Mouse (Mus musculus): ENCODE results near the gene Eprs. TPM values are rescaled to one million over a fixed set of nuclear protein-coding genes. Genes with fewer than 3 reads are reported as not detected.
A peak's percentile ranks its signal among the peaks of the same experiment; 100 is the strongest.

Eprs gene
- total RNA-seq, 2 experiments from 2014 or later = 34.2 to 40.1 TPM

DNA sequence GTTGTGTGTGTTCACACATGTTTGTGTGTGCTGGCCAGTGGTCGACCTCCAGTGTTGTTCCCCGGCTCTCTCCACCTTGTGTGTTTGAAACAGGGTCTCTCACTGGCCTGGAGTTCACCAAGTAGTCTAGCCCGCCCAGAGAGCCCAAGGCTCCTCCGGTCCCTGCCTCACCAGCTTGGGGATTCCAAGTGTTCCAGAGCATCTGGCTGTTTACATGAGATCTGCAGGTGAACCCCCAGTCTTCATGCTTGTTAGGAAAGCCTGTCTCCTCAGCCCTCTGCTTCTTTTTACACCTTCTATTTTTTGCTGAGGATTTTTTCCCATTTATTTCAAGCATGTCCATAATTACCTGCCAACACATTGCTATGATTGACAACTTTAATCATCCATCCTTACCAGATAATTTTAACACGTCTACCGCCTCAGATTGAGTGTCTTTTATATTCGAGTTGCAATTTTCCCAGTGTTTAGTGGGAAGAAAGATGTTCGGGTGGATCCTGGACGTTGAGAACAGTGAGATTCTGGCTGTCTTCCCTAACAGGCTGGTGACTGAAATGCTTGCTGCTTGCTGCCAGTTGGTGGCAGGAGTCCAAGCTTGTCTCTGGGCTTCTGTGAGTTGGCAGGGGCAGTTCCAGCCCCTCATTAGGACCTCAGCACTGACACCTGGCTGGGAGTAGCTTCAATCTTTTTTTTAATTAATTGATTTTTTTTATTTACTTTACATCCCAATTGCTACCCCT is 76.2 kb downstream of the Eprs start:
- ATAC-seq (replicated peaks; ENCODE audit: low FRiP score, poor library complexity, severe bottlenecking) = no peak

DNA sequence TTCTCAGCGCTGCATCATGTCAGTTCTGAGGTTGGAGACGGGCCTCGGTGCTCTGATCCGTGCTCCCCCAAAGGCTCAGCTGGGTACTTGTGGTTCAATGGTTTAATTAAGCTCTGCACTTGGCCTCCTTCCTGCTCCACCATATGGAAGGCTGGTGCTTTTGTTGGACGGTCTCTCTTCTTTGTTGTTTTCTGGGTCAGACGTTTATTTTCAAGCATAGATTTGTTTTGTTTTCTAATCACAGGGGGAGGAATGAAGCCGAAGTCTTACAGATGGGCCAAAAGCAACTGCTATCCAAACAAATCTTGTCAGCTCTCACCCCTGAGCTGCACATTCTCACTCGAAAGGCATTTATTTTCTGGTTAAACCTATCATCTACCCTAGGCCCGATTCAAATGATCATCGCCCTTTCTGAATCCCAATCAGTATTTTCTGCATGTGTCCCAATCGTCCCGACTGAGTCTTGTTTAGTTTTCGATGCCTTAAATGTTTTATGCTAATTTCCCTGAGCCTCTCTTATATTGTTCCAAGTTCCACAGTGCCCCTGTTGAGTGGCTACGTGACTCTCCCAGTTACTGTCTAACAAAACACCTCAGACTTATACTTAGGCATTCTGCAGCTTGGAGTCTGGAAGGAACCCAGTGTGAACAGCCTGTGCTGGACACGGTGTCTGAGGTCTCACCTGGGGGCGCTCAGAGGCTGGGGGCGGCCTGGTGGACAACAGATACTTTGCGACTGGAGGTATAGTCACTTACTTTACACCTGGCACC is 79.0 kb downstream of the Eprs start:
- no peak for ATAC-seq (replicated peaks; ENCODE audit: low FRiP score, poor library complexity, severe bottlenecking)

DNA sequence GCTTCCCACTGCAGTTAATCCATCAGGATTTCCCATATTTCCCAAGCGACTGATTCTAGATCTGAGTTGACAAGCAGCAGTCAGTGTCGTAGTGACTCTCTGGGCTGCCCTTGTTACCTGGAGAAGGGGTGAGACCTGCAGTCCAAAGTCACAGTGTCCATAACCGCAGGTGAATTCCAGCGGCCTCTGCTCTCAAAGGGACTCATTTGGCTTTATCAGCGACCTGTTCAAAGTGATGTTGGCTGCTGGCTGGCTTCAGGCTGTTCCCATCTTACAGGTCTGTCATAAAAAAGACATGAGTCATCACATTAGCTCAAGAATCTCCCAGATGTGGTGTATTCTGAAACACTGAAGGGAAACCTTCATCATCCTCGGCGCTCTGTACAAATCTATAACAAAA is 86.1 kb downstream of the Eprs start:
- no peak for ATAC-seq (replicated peaks; ENCODE audit: low FRiP score, poor library complexity, severe bottlenecking)

DNA sequence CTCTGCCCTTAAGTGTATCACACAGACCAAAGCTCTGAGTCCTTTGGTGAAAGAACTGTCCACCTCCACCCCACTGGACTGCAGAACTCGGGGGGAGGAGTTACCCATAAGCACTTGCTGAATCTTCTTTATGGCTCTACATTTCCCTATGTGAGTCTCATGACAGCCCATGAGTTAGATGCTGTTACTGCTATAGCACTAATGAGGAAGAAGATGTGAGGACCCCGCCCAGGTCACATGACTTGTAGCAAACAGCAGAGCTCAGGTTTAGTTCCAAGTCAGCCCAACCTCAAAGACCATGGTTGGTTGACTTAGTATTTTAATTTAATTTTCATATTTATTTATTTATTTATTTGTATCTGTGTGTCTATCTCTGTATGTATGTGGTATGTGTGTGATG is 86.9 kb downstream of the Eprs start:
- ATAC-seq (replicated peaks; ENCODE audit: low FRiP score, poor library complexity, severe bottlenecking) = no peak

DNA sequence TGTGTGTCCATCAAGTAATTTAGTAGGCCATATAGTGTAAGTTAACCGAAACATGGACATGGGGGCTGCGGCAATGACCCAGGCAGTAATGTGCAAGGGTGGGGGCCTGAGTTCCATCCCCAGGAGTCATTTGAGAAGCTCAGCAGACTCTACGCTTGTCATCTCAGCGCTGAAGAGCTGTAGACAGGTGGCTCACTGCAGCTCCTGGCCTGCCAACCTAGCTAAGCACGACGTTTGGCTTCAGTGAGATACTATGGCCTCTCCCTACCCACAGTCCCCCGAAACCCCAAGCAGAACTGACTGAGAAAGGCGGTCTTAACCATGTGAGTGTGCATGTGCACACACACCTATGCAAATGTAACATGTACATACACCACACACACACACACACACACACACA is 88.2 kb downstream of the Eprs start:
- ATAC-seq (replicated peaks; ENCODE audit: low FRiP score, poor library complexity, severe bottlenecking) = no peak

DNA sequence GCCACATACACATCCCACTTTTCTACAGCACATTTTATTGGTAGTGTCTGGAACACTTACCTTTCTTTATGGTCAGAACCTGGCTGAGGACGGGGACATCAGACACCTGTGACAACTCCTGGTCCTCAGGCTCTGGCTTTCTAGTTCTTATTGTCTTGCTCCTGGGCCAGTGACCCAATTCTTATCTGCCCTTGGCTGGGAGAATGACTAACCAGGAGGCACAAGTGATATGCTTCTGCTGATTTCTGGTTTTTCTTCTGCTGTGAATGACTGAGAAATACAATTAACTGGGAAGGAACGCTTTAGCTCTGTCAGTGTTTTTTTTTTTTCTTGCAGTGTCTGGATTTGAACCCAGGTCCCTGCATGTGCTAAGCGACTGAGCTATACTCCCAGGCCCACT is 88.7 kb downstream of the Eprs start:
- ATAC-seq (replicated peaks; ENCODE audit: low FRiP score, poor library complexity, severe bottlenecking) = no peak

DNA sequence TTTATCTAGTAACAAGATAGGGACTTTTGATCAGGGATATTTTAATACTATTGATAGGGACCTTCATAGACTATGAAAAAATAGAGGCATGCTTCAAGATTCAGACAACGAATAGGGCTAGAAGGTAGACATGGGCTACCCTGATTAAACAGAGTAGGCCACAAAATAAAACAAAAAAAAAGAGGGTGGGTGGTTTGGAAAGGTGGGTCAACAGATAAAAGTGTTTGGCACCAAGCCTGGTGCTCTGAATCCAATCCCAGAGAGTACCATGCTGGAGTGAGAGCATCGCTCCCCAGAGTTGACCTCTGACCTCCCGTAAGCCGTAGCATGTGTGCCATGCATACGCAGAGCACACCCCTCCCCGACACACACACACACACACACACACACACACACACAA is 89.6 kb downstream of the Eprs start:
- ATAC-seq (replicated peaks; ENCODE audit: low FRiP score, poor library complexity, severe bottlenecking) = no peak

DNA sequence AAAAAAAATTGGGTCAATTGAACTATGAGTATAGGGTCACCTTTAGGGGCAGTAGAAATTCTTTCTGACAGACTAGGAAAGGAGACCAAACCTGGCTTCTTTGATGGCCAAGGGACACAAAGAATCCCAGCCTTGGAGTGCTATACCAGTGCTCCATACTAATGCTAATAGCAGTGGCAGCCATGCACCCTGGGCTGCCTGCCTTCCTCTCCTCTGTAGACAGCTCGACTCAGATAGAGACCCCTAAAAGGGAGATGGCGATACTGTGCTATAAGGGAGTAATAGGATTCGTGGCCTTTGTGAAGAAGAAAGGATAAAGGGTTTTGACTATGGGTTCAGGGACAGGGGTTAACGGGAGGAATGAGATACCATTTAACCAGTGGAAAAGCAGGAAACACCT is 91.3 kb downstream of the Eprs start:
- ATAC-seq (replicated peaks; ENCODE audit: low FRiP score, poor library complexity, severe bottlenecking) = peak; percentile 6; the same call in 1 of the 2 replicates

DNA sequence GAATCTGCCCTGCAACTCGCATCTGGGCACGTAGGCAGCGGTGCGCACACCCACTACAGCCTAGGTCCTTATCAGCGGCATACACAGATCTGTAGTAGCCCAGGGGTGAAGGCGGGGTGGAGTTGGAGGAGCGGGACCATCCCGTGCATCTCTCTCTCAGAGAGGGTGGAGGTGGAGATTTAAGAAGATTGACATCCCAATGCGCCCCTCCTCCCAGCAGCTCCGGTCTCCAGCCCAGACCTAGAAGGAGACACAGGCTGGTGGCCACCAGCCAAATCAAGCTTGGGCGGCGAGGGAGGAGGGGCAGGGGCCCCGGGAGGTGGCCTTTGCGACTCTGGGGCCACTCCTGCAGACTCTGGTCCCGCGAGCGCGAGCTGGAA is 91.7 kb downstream of the Eprs start, which contains the start of gene Slc30a10:
TSS of gene Slc30a10 (plus strand) at position 274 of the 380 bp plus-strand sequence.
- ATAC-seq (replicated peaks; ENCODE audit: low FRiP score, poor library complexity, severe bottlenecking) = peak; percentile 92

DNA sequence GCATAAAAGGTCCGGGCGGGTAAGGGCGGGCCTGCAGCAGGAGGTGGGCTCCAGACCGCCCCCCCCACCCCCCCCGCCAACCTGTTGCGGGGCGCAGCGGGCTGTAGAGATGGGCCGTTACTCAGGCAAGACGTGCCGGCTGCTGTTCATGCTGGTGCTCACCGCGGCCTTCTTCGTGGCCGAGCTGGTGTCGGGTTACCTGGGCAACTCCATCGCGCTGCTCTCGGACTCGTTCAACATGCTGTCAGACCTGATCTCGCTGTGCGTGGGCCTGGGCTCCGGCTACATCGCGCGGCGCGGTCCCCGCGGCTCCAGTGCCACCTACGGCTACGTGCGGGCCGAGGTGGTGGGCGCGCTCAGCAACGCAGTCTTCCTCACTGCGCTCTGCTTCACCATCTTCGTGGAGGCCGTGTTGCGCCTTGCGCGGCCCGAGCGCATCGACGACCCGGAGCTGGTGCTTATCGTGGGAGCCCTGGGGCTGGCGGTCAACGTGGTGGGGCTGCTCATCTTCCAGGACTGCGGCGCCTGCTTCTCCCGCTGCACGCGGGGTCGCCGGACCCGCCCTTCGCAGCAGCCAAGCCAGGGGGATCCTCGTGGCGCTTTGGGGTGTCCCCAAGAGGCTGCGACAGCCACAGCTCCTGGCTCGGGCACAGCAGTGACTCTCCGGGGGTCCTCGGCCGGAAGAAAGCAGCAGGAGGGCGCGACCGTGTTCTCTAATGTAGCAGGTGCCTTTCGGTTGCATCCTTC is 92.3 kb downstream of the Eprs start:
- ATAC-seq (replicated peaks; ENCODE audit: low FRiP score, poor library complexity, severe bottlenecking) = peak; percentile 33

DNA sequence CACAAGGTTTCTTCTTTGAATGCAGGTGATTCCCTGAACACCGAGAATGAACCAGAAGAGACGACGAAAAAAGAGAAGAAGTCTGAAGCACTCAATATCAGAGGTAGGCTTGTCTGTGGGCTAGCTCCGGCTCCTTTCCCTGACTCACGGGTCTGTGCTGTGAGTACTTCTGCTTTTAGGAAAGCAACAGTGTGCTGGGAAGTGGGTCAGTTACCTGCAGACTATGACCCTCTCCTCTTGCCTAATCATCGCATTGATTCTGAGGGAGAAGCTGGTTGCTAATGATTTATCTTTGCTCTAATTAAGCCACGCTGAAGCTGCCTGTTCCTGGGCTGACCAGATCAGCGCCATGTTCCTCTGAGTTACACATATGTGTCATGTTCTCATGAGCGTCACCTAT is 93.5 kb downstream of the Eprs start:
- no peak for ATAC-seq (replicated peaks; ENCODE audit: low FRiP score, poor library complexity, severe bottlenecking)

DNA sequence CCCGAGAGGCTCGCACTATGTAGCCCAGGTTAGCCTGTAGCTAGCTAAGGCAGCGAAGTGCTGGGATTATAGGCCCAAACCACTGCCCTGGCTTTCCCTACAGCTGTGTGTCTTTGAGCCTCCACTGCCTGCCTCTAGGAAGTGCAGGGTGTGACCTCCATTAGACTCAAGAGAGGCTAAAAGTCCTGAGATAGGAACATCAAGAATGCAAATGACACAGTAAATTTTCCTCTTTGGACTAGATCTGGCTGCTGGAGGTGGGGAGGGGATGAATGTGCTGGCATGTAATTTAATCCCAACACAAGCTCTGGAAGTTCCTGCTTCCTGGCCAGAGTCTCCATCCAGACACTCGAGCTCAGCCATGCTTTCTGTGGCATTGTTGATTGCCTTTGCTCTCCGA is 97.3 kb downstream of the Eprs start:
- ATAC-seq (replicated peaks; ENCODE audit: low FRiP score, poor library complexity, severe bottlenecking) = no peak

DNA sequence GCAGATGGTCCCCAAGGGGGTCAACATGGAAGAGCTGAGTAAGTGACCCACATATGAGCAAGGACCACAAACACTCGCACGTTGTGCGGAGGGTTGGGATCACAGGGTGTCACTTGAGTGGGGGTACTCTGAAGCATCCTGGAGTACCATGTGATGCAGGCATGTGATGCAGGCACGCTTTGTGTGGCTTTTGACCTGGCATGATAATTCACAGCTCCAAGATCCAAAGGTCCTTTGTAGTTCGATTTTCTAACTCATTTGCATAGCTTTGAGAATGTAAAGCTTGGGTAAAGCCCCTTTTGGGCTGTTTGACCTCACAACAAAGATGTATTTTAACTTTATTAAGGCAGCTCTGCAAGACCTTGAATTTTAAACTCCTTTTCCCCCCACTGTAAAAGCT is 100.0 kb downstream of the Eprs start:
- no peak for ATAC-seq (replicated peaks; ENCODE audit: low FRiP score, poor library complexity, severe bottlenecking)

DNA sequence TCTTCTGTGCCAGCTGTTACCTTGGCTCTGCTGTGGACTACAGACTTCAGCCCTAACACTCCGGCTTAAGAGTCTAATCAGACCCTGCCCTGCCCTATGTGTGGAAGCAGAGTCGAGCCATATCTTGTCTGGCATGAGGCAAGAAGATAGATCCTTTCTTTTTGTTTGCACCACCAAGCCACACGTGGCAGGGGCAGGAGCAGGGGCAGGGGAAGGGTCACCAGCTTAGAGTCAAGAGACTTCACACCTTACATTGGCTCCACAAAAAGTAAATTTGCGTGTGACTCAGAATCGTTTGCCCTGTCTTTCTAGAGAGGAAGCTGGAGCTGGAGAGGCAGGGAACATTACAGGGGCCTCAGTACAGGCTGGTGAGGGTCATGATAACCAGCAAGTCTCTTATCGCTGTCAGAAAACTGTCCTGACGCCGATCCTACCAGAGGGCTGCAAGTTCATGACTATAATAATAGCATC is 106.7 kb downstream of the Eprs start:
- peak; percentile 64 for ATAC-seq (replicated peaks; ENCODE audit: low FRiP score, poor library complexity, severe bottlenecking)

DNA sequence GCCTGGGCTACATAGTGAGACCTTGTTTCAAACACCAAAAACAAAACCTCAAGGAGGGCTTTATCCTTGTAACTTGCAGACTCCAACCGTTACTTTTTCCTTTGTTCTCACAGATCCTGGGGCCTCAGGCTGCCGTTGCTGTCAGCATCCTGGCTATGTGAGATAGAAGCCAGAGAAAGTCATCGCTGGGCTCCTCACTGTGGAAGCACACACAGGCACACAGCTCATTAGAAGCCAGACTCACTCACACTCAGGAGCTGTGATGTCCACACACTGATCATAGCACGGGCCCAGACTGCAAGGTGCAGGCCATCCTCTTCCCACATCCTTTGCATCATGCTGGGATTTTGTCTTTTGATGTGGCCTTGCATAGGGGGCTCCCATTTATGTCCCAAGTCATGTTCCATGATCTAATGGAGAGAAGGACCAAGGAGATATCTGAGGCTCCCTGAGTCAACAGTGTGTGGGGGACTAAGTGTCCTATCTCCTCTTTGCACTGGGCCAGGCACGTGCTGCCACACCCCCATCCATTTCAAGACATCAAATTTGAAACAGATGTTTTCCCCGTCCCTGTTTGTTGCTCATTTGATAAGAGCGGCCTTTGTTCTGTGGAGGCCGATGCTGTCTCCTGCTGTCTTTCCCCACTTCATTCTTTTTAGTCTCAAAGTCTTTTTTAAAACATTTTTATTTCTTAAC is 109.3 kb downstream of the Eprs start:
- ATAC-seq (replicated peaks; ENCODE audit: low FRiP score, poor library complexity, severe bottlenecking) = peak; percentile 83

DNA sequence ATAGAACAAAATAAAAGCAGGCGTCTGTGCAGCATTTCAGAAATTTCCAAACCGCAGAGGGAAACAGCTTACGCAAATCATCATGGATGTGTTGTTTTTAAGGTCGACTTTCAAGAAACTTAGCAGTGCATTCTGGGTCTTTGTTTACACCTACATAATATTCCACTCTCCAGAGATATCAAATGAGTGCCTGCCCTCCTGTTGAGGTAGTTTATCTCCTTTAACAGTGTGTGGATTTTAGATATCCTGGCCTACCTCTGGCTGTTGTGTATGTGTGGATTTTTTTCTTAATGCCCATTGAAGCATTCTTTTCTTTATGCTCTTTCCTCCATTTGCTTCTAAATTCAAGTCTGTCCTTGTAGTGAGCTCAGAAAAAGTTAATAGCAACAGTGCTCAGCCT is 109.9 kb downstream of the Eprs start:
- ATAC-seq (replicated peaks; ENCODE audit: low FRiP score, poor library complexity, severe bottlenecking) = peak; percentile 39; the same call in 1 of the 2 replicates

DNA sequence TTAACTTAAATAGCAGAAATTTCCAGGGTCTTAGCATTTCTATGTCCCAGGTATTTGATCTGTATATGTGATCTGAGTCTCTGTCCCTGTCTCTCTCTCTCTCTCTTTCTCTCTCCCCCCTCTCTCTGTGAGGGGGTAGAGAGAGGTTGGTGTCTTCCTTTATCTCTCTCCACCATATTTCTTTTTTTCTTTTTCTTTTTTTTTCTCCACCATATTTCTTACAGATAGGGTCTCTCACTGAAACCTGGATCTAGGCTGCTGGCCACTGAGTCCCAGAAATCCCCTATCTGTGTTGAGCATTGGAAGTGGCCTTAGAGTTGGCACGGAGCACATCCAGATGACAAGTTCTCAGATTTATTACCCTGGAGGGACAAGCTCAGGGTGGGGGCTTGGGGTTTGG is 110.6 kb downstream of the Eprs start:
- no peak for ATAC-seq (replicated peaks; ENCODE audit: low FRiP score, poor library complexity, severe bottlenecking)
